Comparison of ENCODE assay signal across 22 mouse cellular contexts in genomic region chr7:80179327-80179726, GRCm38 (mm10). TPM values are rescaled to one million over a fixed set of nuclear protein-coding genes. Genes with fewer than 3 reads are reported as not detected.
DNase-seq lines count a peak whose midpoint lies in the region; TF ChIP-seq lines count a peak whose summit lies in the region.
"Had no signal": no experiment of that assay in that cellular context is flagged by ENCODE, and none has a peak within 500 bp of the region (broad histone marks: within the 10 kb centered on the region; RNA-seq: fewer than 3 reads in every experiment).

No protein-coding gene starts in this region.

- TF ChIP-seq POLR2A in MEL (IDR thresholded peaks at IDR 0.05; ENCODE audit: control insufficient read depth in 1 of 2, insufficient read depth in 1 of 2, low read depth in 1 of 2, low read length in 2 of 2, poor library complexity in 1 of 2) = no peak

- H3K9me3 ChIP-seq in MEL (replicated peaks; ENCODE audit: insufficient read depth, low read length) = no peaks in the 10 kb centered on the region
- H3K9me3 ChIP-seq: embryonic facial prominence, embryonic 13.5 days; embryonic facial prominence, embryonic 15.5 days; forebrain, embryonic 10.5 days; forebrain, embryonic 12.5 days had no signal

- H3K4me1 ChIP-seq in MEL (ENCODE audit: control insufficient read depth in 1 of 2, insufficient read depth in 2 of 2, low read length in 2 of 2) = peaks cover 10 to 45% of the 10 kb centered on the region in 2 experiments
- H3K4me1 ChIP-seq: embryonic facial prominence, embryonic 13.5 days; embryonic facial prominence, embryonic 15.5 days; forebrain, embryonic 12.5 days had no signal

- no peak for TF ChIP-seq RAD21 in MEL (IDR thresholded peaks at IDR 0.05; ENCODE audit: low read depth, low read length)

- DNase-seq in MEL (ENCODE audit: low read depth, low spot score) = no peak
- DNase-seq in induced T-regulatory cell, adult 2 months (ENCODE audit: low read depth) = peak; percentile 67
- no peak for DNase-seq in thymus, postnatal 14 days
- no peak for DNase-seq in gastrocnemius, postnatal 10 days
- DNase-seq in ovary, postnatal 14 days (ENCODE audit: low spot score) = no peak
- DNase-seq: adrenal gland, adult 2 months; adrenal gland, postnatal 10 days; adrenal gland, postnatal 25 days; cerebellum, adult 11 months; cerebellum, adult 18-20 months; cerebellum, adult 8-10 months; cerebellum, adult 9-11 months; cerebellum, postnatal 14 days; cerebellum, postnatal 36 days; embryo, embryonic 11 days; forebrain, postnatal 0 days had no signal

- H3K36me3 ChIP-seq in MEL (ENCODE audit: control insufficient read depth in 1 of 2, insufficient read depth in 2 of 2, low read length in 2 of 2) = peaks cover 0 to 19% of the 10 kb centered on the region in 2 experiments; a peak in 2 of 4 replicates
- H3K36me3 ChIP-seq: embryonic facial prominence, embryonic 13.5 days; embryonic facial prominence, embryonic 15.5 days; forebrain, embryonic 10.5 days; forebrain, embryonic 12.5 days; G1E had no signal

- TF ChIP-seq EP300 in MEL (IDR thresholded peaks at IDR 0.05; ENCODE audit: low read depth in 1 of 2, low read length in 2 of 2) = no peak

- H3K27ac ChIP-seq in MEL (ENCODE audit: control insufficient read depth, low read depth, low read length) = no peak overlapping the region
- H3K27ac ChIP-seq: embryonic facial prominence, embryonic 13.5 days; embryonic facial prominence, embryonic 15.5 days; forebrain, embryonic 10.5 days; forebrain, embryonic 12.5 days had no signal

- no peak overlapping the region for H3K9ac ChIP-seq in MEL (ENCODE audit: control insufficient read depth, low read depth, low read length, poor library complexity, severe bottlenecking)
- H3K9ac ChIP-seq: embryonic facial prominence, embryonic 13.5 days; embryonic facial prominence, embryonic 15.5 days; forebrain, embryonic 12.5 days; forebrain, postnatal 0 days had no signal

- no peaks in the 10 kb centered on the region for H3K27me3 ChIP-seq in MEL (ENCODE audit: control insufficient read depth in 1 of 2, insufficient read depth in 2 of 2, low read length in 2 of 2)
- H3K27me3 ChIP-seq: embryonic facial prominence, embryonic 13.5 days; embryonic facial prominence, embryonic 15.5 days; forebrain, embryonic 12.5 days had no signal

- no peaks in the 10 kb centered on the region for H3K79me2 ChIP-seq in MEL (ENCODE audit: control insufficient read depth, insufficient read depth, low read length, poor library complexity)

- TF ChIP-seq CTCF in MEL (IDR thresholded peaks at IDR 0.05 in 2 of 3, conservative IDR thresholded peaks at IDR 0.05 in 1 of 3; ENCODE audit: control insufficient read depth in 1 of 3, insufficient read depth in 1 of 3, low read depth in 2 of 3, low read length in 3 of 3, poor library complexity in 1 of 3, severe bottlenecking in 1 of 3) = no peak

- H3K4me3 ChIP-seq in MEL (ENCODE audit: control insufficient read depth in 1 of 2, insufficient read depth in 1 of 2, low read depth in 2 of 2, low read length in 2 of 2) = no peak overlapping the region
- H3K4me3 ChIP-seq: embryonic facial prominence, embryonic 13.5 days; embryonic facial prominence, embryonic 15.5 days; erythroblast, embryonic 14.5 days; forebrain, embryonic 10.5 days; forebrain, embryonic 12.5 days had no signal

TF ChIP-seq in MEL, 35 proteins besides CTCF, POLR2A, EP300 and RAD21:
- no peak for TF ChIP-seq ZMIZ1 (IDR thresholded peaks at IDR 0.05; ENCODE audit: low read depth, low read length)
- peak; percentile 67; the same call in 1 of the 2 replicates for TF ChIP-seq MAFK (IDR thresholded peaks at IDR 0.05; ENCODE audit: borderline replicate concordance, low read depth, low read length)

RNA-seq across cellular contexts. Expression of gene Sema4b, which starts 7.3 kb away (rescaled TPM):
- 8.4 and 10.9 TPM in 2 replicates for total RNA-seq in MEL (2012; rRNA removed)
- 10 to 100 TPM in 1 of 2 experiments, not detected in 1; 17.3 TPM for polyA plus RNA-seq in MEL (2012; ENCODE audit: insufficient read depth in 1 of 2, insufficient read length in 2 of 2, low read depth in 1 of 2, low replicate concordance in 2 of 2, missing spikeins in 1 of 2)
- total RNA-seq in gastrocnemius, postnatal 10 days (2021) = 1 to 10 TPM; 2.9 to 4.2 TPM

RNA-seq across cellular contexts. Expression of gene Cib1, which starts 53.3 kb away (rescaled TPM):
- total RNA-seq in MEL (2012; rRNA removed) = 69.3 and 84.5 TPM in 2 replicates
- polyA plus RNA-seq in MEL (2012; ENCODE audit: insufficient read depth in 1 of 2, insufficient read length in 2 of 2, low read depth in 1 of 2, low replicate concordance in 2 of 2, missing spikeins in 1 of 2) = 100 to 1,000 TPM in 1 of 2 experiments, not detected in 1; 145 TPM
- total RNA-seq in gastrocnemius, postnatal 10 days (2021) = 10 to 100 TPM; 10.7 to 12.5 TPM

RNA-seq across cellular contexts. Expression of gene Gdpgp1, which starts 53.3 kb away (rescaled TPM):
- total RNA-seq in MEL (2012; rRNA removed) = 3.4 and 4.0 TPM in 2 replicates
- 1 to 10 TPM in 1 of 2 experiments, not detected in 1; 4.6 TPM for polyA plus RNA-seq in MEL (2012; ENCODE audit: insufficient read depth in 1 of 2, insufficient read length in 2 of 2, low read depth in 1 of 2, low replicate concordance in 2 of 2, missing spikeins in 1 of 2)
- 1 to 10 TPM; 1.8 to 2.1 TPM for total RNA-seq in gastrocnemius, postnatal 10 days (2021)
